7 mouse cellular contexts compared by ENCODE assay signal in the genomic region with DNA sequence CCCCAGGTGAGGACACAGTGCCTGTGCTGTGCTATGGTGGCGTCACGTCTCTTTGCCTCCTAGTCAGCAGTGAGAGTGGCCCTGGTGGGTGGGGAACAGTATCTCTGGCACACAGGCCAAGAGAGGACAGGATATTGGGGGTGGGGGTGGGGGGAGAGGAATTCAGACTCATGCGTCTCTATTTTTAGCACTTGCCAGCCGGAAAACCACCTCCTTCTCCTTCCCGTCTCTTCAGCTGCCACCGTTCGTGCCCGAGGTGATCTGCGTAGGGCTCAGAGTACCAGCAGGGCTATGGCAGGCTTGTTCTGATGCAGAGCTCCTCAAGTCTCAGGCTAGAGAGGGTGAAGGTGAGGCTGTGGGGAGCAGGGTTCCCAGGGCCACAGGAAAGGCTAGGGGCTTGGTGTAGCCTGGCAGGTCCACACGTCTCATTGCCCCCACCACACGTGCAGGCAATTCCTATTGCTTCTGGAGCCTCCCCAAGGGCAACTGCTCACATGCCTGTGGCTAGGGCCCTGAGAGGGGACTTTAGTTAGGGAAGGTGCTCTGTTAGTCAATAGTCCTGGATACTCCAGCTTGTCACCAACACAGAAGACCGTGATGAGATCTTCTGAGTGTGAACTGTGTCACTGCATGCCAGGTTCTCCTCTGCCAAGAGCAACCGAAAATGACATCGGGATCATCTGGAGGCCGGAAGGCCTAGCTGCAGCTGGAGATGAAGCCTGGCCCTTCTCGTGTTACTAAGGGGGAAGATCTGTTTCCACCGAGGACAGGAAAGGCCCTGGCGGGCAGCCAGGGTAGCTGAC. TPM values are rescaled to one million over a fixed set of nuclear protein-coding genes. Genes with fewer than 3 reads are reported as not detected.
DNase-seq lines count a peak whose midpoint lies in the region; ATAC-seq lines count a peak whose summit lies in the region.

A gene (plus strand): TSS at position 230 of the 803 bp plus-strand sequence.

- no peaks in the 10 kb centered on the region for H3K27me3 ChIP-seq in heart, embryonic 16.5 days (ENCODE audit: control insufficient read depth, insufficient read depth, low read length)
- no peaks in the 10 kb centered on the region for H3K27me3 ChIP-seq in lung, embryonic 15.5 days

- H3K36me3 ChIP-seq in heart, embryonic 16.5 days (ENCODE audit: control insufficient read depth, insufficient read depth) = no peaks in the 10 kb centered on the region
- H3K36me3 ChIP-seq in lung, embryonic 15.5 days = no peaks in the 10 kb centered on the region

- H3K4me1 ChIP-seq in heart, embryonic 16.5 days (ENCODE audit: control insufficient read depth, insufficient read depth, low read length) = peaks cover 51% of the 10 kb centered on the region
- H3K4me1 ChIP-seq in lung, embryonic 15.5 days = peaks cover 64% of the 10 kb centered on the region

- DNase-seq in thymus, adult 18-20 months = peak; percentile 24 to 54
- no peak for DNase-seq in thymus, postnatal 10 days (ENCODE audit: low spot score in 2 of 2)
- peak; percentile 86 to 87 for DNase-seq in kidney, postnatal 36 days
- no peak for DNase-seq in cerebellum, adult 8-10 months

- H3K4me2 ChIP-seq in heart, embryonic 16.5 days (ENCODE audit: low read depth, low read length) = peak within 1 kb of the TSS; percentile 70
- H3K4me2 ChIP-seq in lung, embryonic 15.5 days = peak within 1 kb of the TSS; percentile 87

- H3K9ac ChIP-seq in heart, embryonic 16.5 days (ENCODE audit: low read length) = peak within 1 kb of the TSS; percentile 38
- peak within 1 kb of the TSS; percentile 17; the same call in 1 of the 2 replicates for H3K9ac ChIP-seq in lung, embryonic 15.5 days

- peak within 1 kb of the TSS; percentile 96 for H3K27ac ChIP-seq in heart, embryonic 16.5 days (ENCODE audit: low read length)
- H3K27ac ChIP-seq in lung, embryonic 15.5 days = peak within 1 kb of the TSS; percentile 97

- H3K4me3 ChIP-seq in heart, embryonic 16.5 days (ENCODE audit: low read length) = peak within 1 kb of the TSS; percentile 3
- H3K4me3 ChIP-seq in lung, embryonic 15.5 days = no peak within 1 kb of the TSS

- 8% methylated on average over 18 of the region's 18 CpGs for WGBS in heart, embryonic 16.5 days
- WGBS in lung, embryonic 15.5 days = 23% methylated on average over 18 of the region's 18 CpGs

- H3K9me3 ChIP-seq in heart, embryonic 16.5 days (replicated peaks; ENCODE audit: control insufficient read depth, low read length) = no peaks in the 10 kb centered on the region
- no peaks in the 10 kb centered on the region for H3K9me3 ChIP-seq in lung, embryonic 15.5 days

- ATAC-seq in common myeloid progenitor, adult 5-6 weeks (replicated peaks; ENCODE audit: low read depth, poor library complexity, severe bottlenecking) = peak; percentile 34
- ATAC-seq in heart, embryonic 16.5 days (replicated peaks; ENCODE audit: extremely low read depth, insufficient read depth, low FRiP score) = peak; percentile 41
- peak; percentile 32; the same call in 1 of the 2 replicates for ATAC-seq in lung, embryonic 15.5 days (ENCODE audit: borderline replicate concordance, extremely low read depth, low FRiP score, low TSS enrichment)

RNA-seq across cellular contexts. Expression of the gene that starts here (rescaled TPM):
- 4.9 and 5.4 TPM in 2 replicates for total RNA-seq in common myeloid progenitor, adult 5-6 weeks (2017)
- 17.1 and 17.2 TPM in 2 replicates for polyA plus RNA-seq in heart, embryonic 16.5 days (2015; fragmentation: Nextera tagmentation; extraction: Ambion mirVana)
- polyA plus RNA-seq in lung, embryonic 15.5 days (2015; fragmentation: Nextera tagmentation; extraction: Ambion mirVana) = 5.2 and 6.3 TPM in 2 replicates

Comparison
In these comparisons a context has a peak if more than half of its experiments do, and no peak if none do; other contexts are left out.
1. DNase-seq: peak in thymus, adult 18-20 months (2 of 2) and kidney, postnatal 36 days (2 of 2); none in thymus, postnatal 10 days (0 of 2) and cerebellum, adult 8-10 months (single experiment).
2. Peak in every context shown above with its lines, with median percentiles within 50 percentile points of each other: ATAC-seq.